Mouse (Mus musculus): ENCODE measurements around the gene Nadk2. TPM values are rescaled to one million over a fixed set of nuclear protein-coding genes. Genes with fewer than 3 reads are reported as not detected.

The Nadk2 gene
- 18.0 and 23.1 TPM in 2 replicates for polyA plus RNA-seq (2015; fragmentation: Nextera tagmentation; extraction: Ambion mirVana)

GRCm38 (mm10) chr15:9070912-9071555 is at the start of gene Nadk2:
Nadk2 (plus strand) TSS chr15:9071260.

GRCm38 (mm10) chr15:9140252-9140680 is 69.2 kb downstream of the Nadk2 start, which contains the start of gene Lmbrd2:
Lmbrd2 (plus strand) TSS chr15:9140550.

GRCm38 (mm10) chr15:9155325-9155724 is 84.3 kb downstream of the Nadk2 start, which contains the start of gene Skp2:
Skp2 (minus strand) TSS chr15:9155425.

Other genes with a start within 250 kb of the Nadk2 start
- gene Ranbp3l, start 103.3 kb upstream of the Nadk2 start, polyA plus RNA-seq (2015; fragmentation: Nextera tagmentation; extraction: Ambion mirVana) = 0.13 and 0.35 TPM in 2 replicates
- gene Lmbrd2, start 69.3 kb downstream of the Nadk2 start, polyA plus RNA-seq (2015; fragmentation: Nextera tagmentation; extraction: Ambion mirVana) = 1.3 and 1.8 TPM in 2 replicates
- 14.9 and 16.8 TPM in 2 replicates for gene Skp2, start 84.2 kb downstream of the Nadk2 start, polyA plus RNA-seq (2015; fragmentation: Nextera tagmentation; extraction: Ambion mirVana)
- gene Ugt3a1, start 205.6 kb downstream of the Nadk2 start, polyA plus RNA-seq (2015; fragmentation: Nextera tagmentation; extraction: Ambion mirVana) = 0.06 TPM in 1 of 2 replicates, not detected in the other